Mouse (Mus musculus): ENCODE results near the gene Gcnt1. TPM values are rescaled to one million over a fixed set of nuclear protein-coding genes. Genes with fewer than 3 reads are reported as not detected.

The Gcnt1 gene
- polyA plus RNA-seq, 1 experiment from 2014 or later = 5.4 TPM

DNA sequence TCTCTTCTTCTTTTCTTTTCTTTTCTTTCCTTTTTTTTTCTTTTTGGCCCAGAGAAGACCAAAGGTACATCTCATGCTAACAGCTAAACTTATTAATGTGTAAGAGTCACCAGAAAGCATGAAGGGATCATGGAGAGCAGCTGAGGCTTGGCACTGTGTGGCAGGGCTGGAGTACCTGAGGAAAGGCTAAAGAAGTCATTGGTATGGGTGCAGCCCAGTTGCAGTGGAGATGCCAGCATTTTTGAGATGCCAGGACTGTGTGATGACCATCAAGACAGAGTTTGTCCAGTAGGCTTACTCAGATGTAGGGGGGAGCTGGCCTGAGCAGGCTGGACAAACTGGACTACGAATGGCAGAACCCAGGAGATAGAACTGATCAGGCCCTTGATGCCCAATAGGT is 58.9 kb downstream of the Gcnt1 start:
- Histone ChIP-seq H3K36me3 (ENCODE audit: insufficient read depth) (no peaks in the 10 kb centered on the region), H3K4me3 (ENCODE audit: low read depth, low read length) (no peak overlapping the region), H3K4me1 (ENCODE audit: insufficient read depth) (no peaks in the 10 kb centered on the region), H3K9me3 (ENCODE audit: low read depth, low read length) (no peaks in the 10 kb centered on the region), H3K9ac (no peak overlapping the region), H3K27ac (ENCODE audit: low read depth) (no peak overlapping the region), H3K4me2 (no peak overlapping the region), H3K27me3 (ENCODE audit: insufficient read depth, low read length) (no peaks in the 10 kb centered on the region)
- WGBS = 64% methylated on average over 1 of the region's 1 CpGs
- no peak for TF ChIP-seq CTCF (IDR thresholded peaks at IDR 0.05; ENCODE audit: low read depth)
- ATAC-seq (ENCODE audit: insufficient read depth) (no peak), DNase-seq (no peak)

DNA sequence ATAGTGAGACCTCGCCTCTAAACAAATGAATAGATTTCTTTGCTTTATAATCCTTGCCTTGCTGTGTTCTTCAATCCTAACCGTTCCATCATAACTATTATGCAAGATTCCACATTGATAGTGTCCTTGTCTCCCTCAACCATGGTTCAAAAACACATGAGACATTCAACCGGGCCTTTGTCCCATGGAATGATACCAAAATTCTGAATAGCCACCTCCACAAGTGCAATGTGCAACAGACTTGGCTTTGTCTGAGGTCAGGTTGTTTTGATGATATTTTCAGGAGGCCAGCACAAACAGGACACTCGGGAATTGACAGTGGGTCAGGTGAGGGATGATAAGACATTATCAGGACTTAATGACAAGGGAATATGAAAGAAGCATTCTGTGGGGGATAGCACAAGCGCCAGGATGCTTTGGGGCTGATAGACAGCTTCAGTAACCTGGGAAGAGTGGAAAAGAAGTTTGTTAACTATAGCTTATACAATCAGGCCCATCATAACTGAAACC is 59.9 kb downstream of the Gcnt1 start:
- H3K27ac ChIP-seq (ENCODE audit: low read depth) = no peak overlapping the region
- 77% methylated on average over 5 of the region's 5 CpGs for WGBS

DNA sequence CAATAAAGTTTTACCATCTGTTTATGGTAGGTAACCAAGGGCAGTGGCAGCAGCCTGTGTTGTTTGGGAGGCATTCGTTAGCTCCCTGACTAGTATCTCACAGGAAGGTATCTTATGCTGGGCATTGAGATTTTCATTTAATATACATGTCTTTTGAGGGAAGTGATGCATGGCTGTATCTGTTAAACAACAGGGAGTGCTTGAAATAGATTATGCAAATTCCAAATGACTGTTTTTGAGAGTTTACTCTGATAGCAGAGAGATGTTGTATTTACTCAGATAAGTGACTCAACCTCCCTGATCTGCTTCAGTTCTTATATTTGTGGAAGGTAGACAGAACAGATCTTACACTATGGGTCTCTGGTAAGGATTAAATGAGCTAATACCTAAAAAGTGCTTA is 61.1 kb downstream of the Gcnt1 start:
- H3K36me3 ChIP-seq (ENCODE audit: insufficient read depth) = no peaks in the 10 kb centered on the region
- H3K27ac ChIP-seq (ENCODE audit: low read depth) = no peak overlapping the region
- ATAC-seq (ENCODE audit: insufficient read depth) (no peak), DNase-seq (no peak)
- H3K4me1 ChIP-seq (ENCODE audit: insufficient read depth) = no peaks in the 10 kb centered on the region
- 79% methylated on average over 1 of the region's 1 CpGs for WGBS
- H3K4me3 ChIP-seq (ENCODE audit: low read depth, low read length) = no peak overlapping the region
- TF ChIP-seq CTCF (IDR thresholded peaks at IDR 0.05; ENCODE audit: low read depth) = no peak
- H3K9ac ChIP-seq = no peak overlapping the region
- no peak overlapping the region for H3K4me2 ChIP-seq
- no peaks in the 10 kb centered on the region for H3K9me3 ChIP-seq (ENCODE audit: low read depth, low read length)
- no peaks in the 10 kb centered on the region for H3K27me3 ChIP-seq (ENCODE audit: insufficient read depth, low read length)

More for the DNA sequence above, 59.9 kb downstream of the Gcnt1 start:
- ATAC-seq (ENCODE audit: insufficient read depth) = no peak
- Histone ChIP-seq H3K4me3 (ENCODE audit: low read depth, low read length) (no peak overlapping the region), H3K36me3 (ENCODE audit: insufficient read depth) (no peaks in the 10 kb centered on the region), H3K27me3 (ENCODE audit: insufficient read depth, low read length) (no peaks in the 10 kb centered on the region), H3K4me1 (ENCODE audit: insufficient read depth) (no peaks in the 10 kb centered on the region), H3K9me3 (ENCODE audit: low read depth, low read length) (no peaks in the 10 kb centered on the region), H3K4me2 (no peak overlapping the region), H3K9ac (no peak overlapping the region)
- TF ChIP-seq CTCF (IDR thresholded peaks at IDR 0.05; ENCODE audit: low read depth) = no peak
- DNase-seq = no peak

DNA sequence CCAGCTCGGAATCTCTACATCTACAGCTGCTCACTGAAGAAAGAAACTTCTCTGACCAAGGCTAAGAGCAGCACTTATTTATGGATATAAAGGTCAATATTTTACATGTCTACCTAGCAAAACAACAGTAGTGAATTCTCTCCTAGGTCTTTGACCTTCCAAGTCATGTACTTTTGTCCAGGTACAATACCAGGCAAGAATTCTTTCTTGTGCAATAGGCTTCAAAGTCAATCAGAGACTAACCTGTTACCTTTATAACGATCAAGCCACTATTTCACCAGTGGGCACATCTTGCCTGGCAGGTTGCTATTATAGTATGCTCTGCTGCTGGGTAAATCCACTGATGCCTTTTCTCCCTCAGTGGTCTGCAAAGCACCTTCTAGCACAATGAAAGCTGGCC is 61.6 kb downstream of the Gcnt1 start:
- DNase-seq = no peak
- H3K36me3 ChIP-seq (ENCODE audit: insufficient read depth) = no peaks in the 10 kb centered on the region
- no peak for TF ChIP-seq CTCF (IDR thresholded peaks at IDR 0.05; ENCODE audit: low read depth)
- H3K9me3 ChIP-seq (ENCODE audit: low read depth, low read length) = no peaks in the 10 kb centered on the region
- H3K4me1 ChIP-seq (ENCODE audit: insufficient read depth) = no peaks in the 10 kb centered on the region
- 96% methylated on average over 2 of the region's 2 CpGs for WGBS
- no peak overlapping the region for H3K27ac ChIP-seq (ENCODE audit: low read depth)
- no peak overlapping the region for H3K9ac ChIP-seq
- ATAC-seq (ENCODE audit: insufficient read depth) = no peak
- no peak overlapping the region for H3K4me3 ChIP-seq (ENCODE audit: low read depth, low read length)
- no peak overlapping the region for H3K4me2 ChIP-seq
- H3K27me3 ChIP-seq (ENCODE audit: insufficient read depth, low read length) = no peaks in the 10 kb centered on the region

DNA sequence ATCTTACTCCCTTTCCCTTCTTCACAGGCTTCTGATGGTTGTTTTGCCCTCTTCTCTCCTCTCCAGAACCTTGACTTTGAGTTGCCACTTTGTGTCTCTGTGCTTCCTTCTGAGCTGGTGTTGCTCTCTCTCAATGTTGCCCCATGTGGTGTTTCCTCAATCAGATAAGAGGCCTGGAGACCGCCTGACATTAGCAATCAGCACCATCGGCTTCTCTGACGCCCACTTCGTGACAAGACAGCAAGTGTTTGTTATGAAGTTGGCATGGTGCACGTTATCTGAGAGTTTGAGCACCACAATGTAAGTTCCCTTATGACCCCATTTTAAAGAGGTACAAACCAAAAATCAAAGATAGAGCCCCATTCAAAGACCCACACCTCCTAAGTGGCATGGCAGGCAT is 76.6 kb downstream of the Gcnt1 start:
- TF ChIP-seq CTCF (IDR thresholded peaks at IDR 0.05; ENCODE audit: low read depth) = no peak
- H3K4me2 ChIP-seq = no peak overlapping the region
- WGBS = 45% methylated on average over 5 of the region's 5 CpGs
- H3K27ac ChIP-seq (ENCODE audit: low read depth) = no peak overlapping the region
- ATAC-seq (ENCODE audit: insufficient read depth) = no peak
- no peaks in the 10 kb centered on the region for H3K4me1 ChIP-seq (ENCODE audit: insufficient read depth)
- no peaks in the 10 kb centered on the region for H3K36me3 ChIP-seq (ENCODE audit: insufficient read depth)
- DNase-seq = no peak
- H3K27me3 ChIP-seq (ENCODE audit: insufficient read depth, low read length) = no peaks in the 10 kb centered on the region
- no peak overlapping the region for H3K4me3 ChIP-seq (ENCODE audit: low read depth, low read length)
- H3K9ac ChIP-seq = no peak overlapping the region
- no peaks in the 10 kb centered on the region for H3K9me3 ChIP-seq (ENCODE audit: low read depth, low read length)

DNA sequence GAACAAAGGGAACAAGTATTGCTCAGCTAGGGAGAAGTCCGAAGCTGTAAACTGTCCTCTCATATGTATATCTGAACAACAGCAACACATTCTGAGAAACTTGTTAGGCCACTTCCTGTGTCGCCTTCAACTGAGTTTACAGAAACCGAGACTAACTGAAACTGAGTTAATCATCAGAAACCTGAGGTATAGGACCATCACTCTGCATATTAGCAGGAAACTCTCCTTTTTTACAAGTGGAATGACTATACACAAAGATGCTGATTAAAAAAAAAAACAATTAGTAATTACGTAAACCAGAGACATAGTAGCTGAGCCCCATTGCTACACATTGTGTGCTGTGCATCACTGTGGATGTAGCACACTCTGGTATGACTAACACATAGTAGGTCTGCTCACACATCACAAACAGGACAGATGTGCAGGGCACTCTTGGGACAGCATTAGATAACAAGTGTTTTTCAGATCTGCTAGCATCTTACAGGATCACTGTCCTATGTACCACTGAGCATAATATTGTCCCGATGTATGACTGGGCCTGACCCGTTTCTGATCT is 77.4 kb downstream of the Gcnt1 start:
- no peak overlapping the region for H3K27ac ChIP-seq (ENCODE audit: low read depth)
- DNase-seq (no peak), ATAC-seq (ENCODE audit: insufficient read depth) (no peak)
- no peaks in the 10 kb centered on the region for H3K36me3 ChIP-seq (ENCODE audit: insufficient read depth)
- H3K4me3 ChIP-seq (ENCODE audit: low read depth, low read length) = no peak overlapping the region
- no peaks in the 10 kb centered on the region for H3K9me3 ChIP-seq (ENCODE audit: low read depth, low read length)
- H3K4me1 ChIP-seq (ENCODE audit: insufficient read depth) = no peaks in the 10 kb centered on the region
- H3K9ac ChIP-seq = no peak overlapping the region
- TF ChIP-seq CTCF (IDR thresholded peaks at IDR 0.05; ENCODE audit: low read depth) = no peak
- 72% methylated on average over 6 of the region's 6 CpGs for WGBS
- H3K4me2 ChIP-seq = no peak overlapping the region
- no peaks in the 10 kb centered on the region for H3K27me3 ChIP-seq (ENCODE audit: insufficient read depth, low read length)

DNA sequence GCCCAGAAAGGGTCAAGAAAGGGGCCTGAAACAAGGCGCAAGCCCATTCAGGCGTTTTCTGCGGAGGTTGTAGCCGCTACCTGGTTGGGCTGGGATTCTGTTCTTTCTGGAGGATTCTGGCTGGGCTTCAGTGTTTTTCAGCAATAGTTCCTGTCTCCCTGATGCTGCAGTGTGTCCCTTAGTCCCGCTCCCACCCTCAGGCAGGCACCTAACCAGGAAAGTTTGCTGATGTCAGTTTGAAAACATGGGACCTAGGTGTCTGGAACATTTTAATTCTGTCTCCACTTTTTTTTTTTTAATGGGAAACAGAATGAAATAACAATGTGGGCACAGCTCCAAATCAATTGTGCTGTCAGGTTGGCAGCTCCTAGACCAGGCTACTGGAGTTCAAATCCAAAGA is 78.5 kb downstream of the Gcnt1 start:
- DNase-seq (no peak), ATAC-seq (ENCODE audit: insufficient read depth) (no peak)
- H3K27ac ChIP-seq (ENCODE audit: low read depth) = no peak overlapping the region
- no peak for TF ChIP-seq CTCF (IDR thresholded peaks at IDR 0.05; ENCODE audit: low read depth)
- H3K9me3 ChIP-seq (ENCODE audit: low read depth, low read length) = no peaks in the 10 kb centered on the region
- no peak overlapping the region for H3K4me2 ChIP-seq
- no peak overlapping the region for H3K9ac ChIP-seq
- peaks cover 4% of the 10 kb centered on the region; the same call in 1 of the 2 replicates for H3K4me1 ChIP-seq (ENCODE audit: insufficient read depth)
- 73% methylated on average over 5 of the region's 5 CpGs for WGBS
- no peaks in the 10 kb centered on the region for H3K27me3 ChIP-seq (ENCODE audit: insufficient read depth, low read length)
- no peak overlapping the region for H3K4me3 ChIP-seq (ENCODE audit: low read depth, low read length)
- no peaks in the 10 kb centered on the region for H3K36me3 ChIP-seq (ENCODE audit: insufficient read depth)

All from lung, embryonic 14.5 days (tissue).